Mouse (Mus musculus): ENCODE results near the gene Pcsk7. TPM values are rescaled to one million over a fixed set of nuclear protein-coding genes. Genes with fewer than 3 reads are reported as not detected.

The Pcsk7 gene
- polyA plus RNA-seq, 1 experiment from 2014 or later, result 17.4 TPM

DNA sequence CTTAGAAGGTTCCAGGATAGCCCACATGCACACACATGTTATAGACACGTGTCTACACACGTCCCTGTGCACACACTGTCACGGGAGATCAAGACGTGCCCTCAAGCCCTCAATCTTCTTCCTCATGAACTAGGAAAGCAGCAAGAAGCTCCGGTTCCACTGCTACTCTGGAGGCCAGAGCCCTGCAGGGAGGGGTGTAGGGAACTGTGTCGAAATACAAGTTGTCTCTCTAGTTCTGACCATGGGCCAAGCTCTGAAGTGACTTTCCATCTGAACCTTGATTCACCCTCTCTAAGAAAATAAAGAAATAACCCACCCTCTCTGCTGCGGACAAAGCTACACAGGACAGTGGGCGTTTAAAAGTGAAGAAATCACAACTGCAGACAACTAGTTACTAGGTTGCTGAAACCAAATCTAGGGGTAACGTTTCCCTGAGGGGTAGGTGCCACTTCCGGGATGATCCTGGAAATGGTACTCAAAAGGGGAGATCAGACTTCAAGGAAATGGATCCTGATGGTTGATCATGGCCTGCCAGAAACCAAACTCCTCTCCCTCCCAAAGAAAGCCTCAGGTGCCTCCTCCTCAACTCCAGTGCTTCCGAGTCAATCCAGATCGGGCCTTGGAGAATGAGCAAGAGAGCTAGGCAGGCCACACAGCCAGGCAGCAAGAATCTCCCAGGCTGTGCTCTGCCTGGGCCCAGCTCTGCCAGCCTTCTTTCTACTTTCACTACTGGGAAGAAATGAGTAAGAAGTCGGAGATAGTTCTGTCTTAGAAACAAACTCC, 47.4 kb downstream of the Pcsk7 start:
- Histone ChIP-seq H3K9ac (replicated peaks; ENCODE audit: low read length) (peak overlapping the region; percentile 86; the same call in 1 of the 2 replicates), H3K4me1 (ENCODE audit: control insufficient read depth, insufficient read depth, low read length) (peaks cover 18% of the 10 kb centered on the region), H3K27ac (replicated peaks; ENCODE audit: low read depth, low read length) (no peak overlapping the region), H3K9me3 (ENCODE audit: control insufficient read depth, low read length) (no peaks in the 10 kb centered on the region), H3K4me2 (ENCODE audit: low read length) (peak overlapping the region; percentile 93), H3K36me3 (ENCODE audit: control insufficient read depth, insufficient read depth, low read length) (peaks cover 31% of the 10 kb centered on the region), H3K4me3 (replicated peaks; ENCODE audit: low read depth, low read length) (peak overlapping the region; percentile 86), H3K27me3 (ENCODE audit: control insufficient read depth, insufficient read depth, low read length) (no peaks in the 10 kb centered on the region)
- ATAC-seq (ENCODE audit: low FRiP score, low TSS enrichment), result no peak
- no peak for DNase-seq
- WGBS, result 62% methylated on average over 13 of the region's 13 CpGs

DNA sequence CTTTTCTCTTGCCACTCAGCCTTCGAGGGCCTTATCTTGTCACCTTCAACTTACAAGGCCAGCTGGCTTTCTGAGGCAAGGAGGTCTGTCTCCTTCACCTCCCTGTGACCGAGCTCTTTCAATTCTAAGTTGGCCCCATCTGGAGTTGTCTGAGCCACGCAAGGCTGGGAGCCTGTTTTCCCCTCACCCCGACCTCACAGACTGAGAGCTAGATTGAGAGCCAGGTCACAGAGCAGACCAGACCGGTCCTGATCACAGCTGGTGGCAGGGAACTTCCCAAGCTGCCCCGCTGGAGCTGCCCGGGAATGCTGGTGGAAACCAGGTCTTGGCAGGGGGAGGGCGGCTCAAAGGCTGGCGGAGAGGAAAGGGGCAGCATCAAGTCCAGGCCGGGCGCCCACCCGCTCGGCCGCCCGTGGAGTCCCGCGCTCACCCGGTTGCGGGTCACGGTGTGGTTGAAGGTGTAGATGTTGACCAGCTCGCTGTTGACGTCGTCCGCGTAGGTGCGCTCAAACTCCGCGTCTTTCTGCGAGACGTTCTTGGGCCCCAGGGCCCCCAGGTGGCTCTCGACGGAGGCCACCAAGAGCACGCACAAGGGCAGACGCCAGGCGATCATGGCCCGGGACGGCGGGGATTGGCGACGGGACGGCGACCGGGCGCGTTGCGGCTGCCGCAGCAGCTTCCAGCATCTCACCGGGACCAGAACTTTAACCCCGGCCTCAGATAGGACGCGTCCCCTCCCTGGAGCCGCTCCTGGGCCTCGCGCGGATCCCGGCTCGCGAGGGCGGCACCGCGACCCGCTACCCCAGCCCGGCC, 48.2 kb downstream of the Pcsk7 start:
- H3K4me3 ChIP-seq (replicated peaks; ENCODE audit: low read depth, low read length), result peak overlapping the region; percentile 86
- DNase-seq (peak; percentile 67), ATAC-seq (ENCODE audit: low FRiP score, low TSS enrichment) (peak; percentile 44)
- peaks cover 18% of the 10 kb centered on the region for H3K4me1 ChIP-seq (ENCODE audit: control insufficient read depth, insufficient read depth, low read length)
- H3K9me3 ChIP-seq (ENCODE audit: control insufficient read depth, low read length), result no peaks in the 10 kb centered on the region
- peaks cover 24% of the 10 kb centered on the region for H3K36me3 ChIP-seq (ENCODE audit: control insufficient read depth, insufficient read depth, low read length)
- H3K4me2 ChIP-seq (ENCODE audit: low read length), result peak overlapping the region; percentile 93
- H3K9ac ChIP-seq (replicated peaks; ENCODE audit: low read length), result peak overlapping the region; percentile 86
- H3K27ac ChIP-seq (replicated peaks; ENCODE audit: low read depth, low read length), result peak overlapping the region; percentile 77
- no peaks in the 10 kb centered on the region for H3K27me3 ChIP-seq (ENCODE audit: control insufficient read depth, insufficient read depth, low read length)
- WGBS, result under 1% methylated on average over 63 of the region's 63 CpGs

DNA sequence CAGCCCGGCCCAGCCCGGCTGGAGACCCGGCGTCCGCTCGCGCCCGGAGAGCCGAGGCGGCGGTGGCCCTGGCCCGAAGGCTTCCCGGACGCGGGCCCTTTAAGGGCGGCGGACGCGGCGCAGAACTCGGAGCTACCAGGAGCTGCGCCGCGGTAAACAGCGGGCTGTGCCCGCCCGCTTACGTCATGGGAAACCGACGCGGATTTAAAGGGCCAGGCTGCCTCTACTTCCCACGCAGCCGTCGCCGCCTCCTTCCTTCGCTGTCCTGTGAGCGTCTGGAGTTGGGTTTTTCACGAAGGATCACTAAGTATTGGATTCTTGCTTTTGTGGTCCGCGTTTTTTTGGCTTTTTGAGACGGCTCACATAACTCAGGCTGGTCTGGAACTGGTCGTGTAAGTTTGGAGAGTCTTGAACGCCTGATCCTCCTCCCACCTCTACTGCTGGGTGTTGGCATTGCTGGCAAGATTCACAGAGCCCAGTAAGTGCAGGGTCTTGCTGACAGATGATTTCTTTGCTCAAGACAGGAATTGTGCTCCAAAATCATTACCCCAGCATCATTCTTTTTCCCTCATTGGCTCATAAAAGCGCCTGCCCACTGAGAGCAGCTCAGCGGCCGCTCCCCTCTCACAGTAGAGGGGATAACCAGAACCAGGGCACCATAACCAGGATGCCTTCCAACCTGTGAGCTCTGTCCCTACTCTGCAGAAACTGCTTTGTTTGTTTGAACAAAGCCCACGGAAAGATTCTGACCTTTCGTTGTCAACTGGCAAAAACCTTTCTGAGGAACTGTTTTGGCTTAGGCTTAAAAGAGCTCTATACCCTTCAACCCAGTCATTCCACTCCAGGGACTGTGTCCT, 49.0 kb downstream of the Pcsk7 start, which contains the start of gene Sidt2:
Sidt2 (minus strand) TSS at position 152 of the 857 bp plus-strand sequence.
- Histone ChIP-seq H3K4me1 (ENCODE audit: control insufficient read depth, insufficient read depth, low read length) (peaks cover 18% of the 10 kb centered on the region), H3K27me3 (ENCODE audit: control insufficient read depth, insufficient read depth, low read length) (no peaks in the 10 kb centered on the region), H3K4me3 (replicated peaks; ENCODE audit: low read depth, low read length) (peak within 1 kb of the TSS; percentile 86), H3K27ac (replicated peaks; ENCODE audit: low read depth, low read length) (peak within 1 kb of the TSS; percentile 77), H3K36me3 (ENCODE audit: control insufficient read depth, insufficient read depth, low read length) (peaks cover 18% of the 10 kb centered on the region), H3K9ac (replicated peaks; ENCODE audit: low read length) (peak within 1 kb of the TSS; percentile 86), H3K4me2 (ENCODE audit: low read length) (peak within 1 kb of the TSS; percentile 93), H3K9me3 (ENCODE audit: control insufficient read depth, low read length) (no peaks in the 10 kb centered on the region)
- peak; percentile 94 for ATAC-seq (ENCODE audit: low FRiP score, low TSS enrichment)
- peak; percentile 96 for DNase-seq
- WGBS, result 1% methylated on average over 48 of the region's 48 CpGs

DNA sequence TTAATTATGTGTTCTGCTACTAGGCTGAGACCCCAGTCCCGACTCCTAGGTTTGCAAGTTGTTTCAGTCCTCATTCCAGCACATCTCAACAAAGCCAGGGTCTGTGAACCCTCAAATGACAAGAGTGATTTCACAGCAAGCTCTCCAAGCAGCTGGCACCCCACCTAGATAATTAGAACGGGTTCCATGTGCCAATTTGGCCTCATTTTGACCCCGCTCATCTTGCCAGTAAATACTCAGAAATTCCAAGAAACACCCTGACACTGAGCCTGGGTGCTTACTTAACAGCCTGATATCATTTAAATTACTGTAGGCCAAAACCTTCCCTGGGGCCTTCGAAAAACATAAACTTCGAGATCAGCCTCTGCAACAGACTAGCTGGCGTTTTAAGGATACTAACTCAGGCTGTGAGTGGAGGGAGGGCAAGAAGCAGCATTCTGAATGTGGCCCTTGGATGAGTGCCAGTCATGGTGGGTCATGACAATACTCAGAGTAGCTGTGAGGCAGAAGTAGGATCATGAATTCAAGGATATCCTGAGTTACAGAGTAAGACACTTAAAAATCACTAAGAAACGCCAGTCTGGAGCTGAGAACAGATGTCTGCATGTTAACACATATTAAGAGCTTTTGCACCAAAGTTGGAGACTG, 51.9 kb downstream of the Pcsk7 start:
- Histone ChIP-seq H3K27me3 (ENCODE audit: control insufficient read depth, insufficient read depth, low read length) (no peaks in the 10 kb centered on the region), H3K4me1 (ENCODE audit: control insufficient read depth, insufficient read depth, low read length) (peaks cover 18% of the 10 kb centered on the region), H3K9ac (replicated peaks; ENCODE audit: low read length) (no peak overlapping the region), H3K9me3 (ENCODE audit: control insufficient read depth, low read length) (no peaks in the 10 kb centered on the region), H3K4me2 (ENCODE audit: low read length) (no peak overlapping the region), H3K4me3 (replicated peaks; ENCODE audit: low read depth, low read length) (no peak overlapping the region), H3K27ac (replicated peaks; ENCODE audit: low read depth, low read length) (no peak overlapping the region), H3K36me3 (ENCODE audit: control insufficient read depth, insufficient read depth, low read length) (peaks cover 29% of the 10 kb centered on the region)
- WGBS, result 76% methylated on average over 7 of the region's 7 CpGs
- DNase-seq (no peak), ATAC-seq (ENCODE audit: low FRiP score, low TSS enrichment) (no peak)

DNA sequence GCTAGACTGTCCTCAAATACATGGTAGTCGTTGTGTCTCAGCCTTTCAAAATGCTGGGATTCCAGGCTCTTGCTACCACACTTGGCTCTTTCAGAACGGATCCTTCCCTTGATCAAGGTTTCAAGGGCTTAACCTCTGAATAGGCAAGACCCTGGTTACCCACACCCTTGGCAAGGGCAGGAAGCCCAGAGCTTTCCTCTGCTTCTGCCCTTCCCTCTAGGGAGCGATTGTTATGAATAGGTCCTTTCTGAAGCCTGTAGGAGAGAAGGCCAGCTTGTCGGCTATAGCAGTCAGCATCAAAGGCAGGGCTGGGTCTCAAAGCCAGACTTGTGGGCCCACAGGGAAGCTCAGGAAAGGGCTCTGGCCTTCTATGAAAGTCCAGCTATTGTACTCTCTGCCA, 52.6 kb downstream of the Pcsk7 start:
- Histone ChIP-seq H3K4me2 (ENCODE audit: low read length) (no peak overlapping the region), H3K4me3 (replicated peaks; ENCODE audit: low read depth, low read length) (no peak overlapping the region), H3K27ac (replicated peaks; ENCODE audit: low read depth, low read length) (0 out of 2 replicates have a peak overlapping the region, but pooled peaks have one; percentile 41), H3K27me3 (ENCODE audit: control insufficient read depth, insufficient read depth, low read length) (no peaks in the 10 kb centered on the region), H3K36me3 (ENCODE audit: control insufficient read depth, insufficient read depth, low read length) (peaks cover 35% of the 10 kb centered on the region), H3K4me1 (ENCODE audit: control insufficient read depth, insufficient read depth, low read length) (peaks cover 12% of the 10 kb centered on the region), H3K9me3 (ENCODE audit: control insufficient read depth, low read length) (no peaks in the 10 kb centered on the region), H3K9ac (replicated peaks; ENCODE audit: low read length) (no peak overlapping the region)
- DNase-seq, result no peak
- 48% methylated on average over 4 of the region's 4 CpGs for WGBS
- ATAC-seq (ENCODE audit: low FRiP score, low TSS enrichment), result no peak

DNA sequence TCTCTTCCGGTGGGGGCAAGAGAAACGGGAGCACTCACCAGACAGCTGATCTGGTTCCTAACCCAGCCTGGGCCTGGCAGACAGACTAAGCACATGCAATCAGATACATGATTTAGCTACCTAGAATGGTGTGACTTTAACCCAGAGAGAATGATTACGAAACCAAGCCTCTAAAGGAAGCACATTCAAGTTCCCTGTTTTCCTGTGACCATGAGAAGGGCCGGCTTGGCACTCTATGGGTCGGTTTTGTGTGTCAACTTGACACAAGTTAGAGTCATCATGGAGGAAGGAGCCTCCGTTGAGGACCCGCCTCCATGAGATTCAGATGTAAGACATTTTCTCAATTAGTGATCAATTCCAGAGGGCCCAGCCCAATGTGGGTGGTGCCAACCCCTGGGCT, 53.4 kb downstream of the Pcsk7 start:
- no peak overlapping the region for H3K4me3 ChIP-seq (replicated peaks; ENCODE audit: low read depth, low read length)
- H3K27me3 ChIP-seq (ENCODE audit: control insufficient read depth, insufficient read depth, low read length), result no peaks in the 10 kb centered on the region
- H3K4me1 ChIP-seq (ENCODE audit: control insufficient read depth, insufficient read depth, low read length), result peaks cover 7% of the 10 kb centered on the region; the same call in 1 of the 2 replicates
- no peak overlapping the region for H3K27ac ChIP-seq (replicated peaks; ENCODE audit: low read depth, low read length)
- WGBS, result 86% methylated on average over 7 of the region's 7 CpGs
- no peak for ATAC-seq (ENCODE audit: low FRiP score, low TSS enrichment)
- H3K4me2 ChIP-seq (ENCODE audit: low read length), result no peak overlapping the region
- H3K9ac ChIP-seq (replicated peaks; ENCODE audit: low read length), result no peak overlapping the region
- no peak for DNase-seq
- peaks cover 43% of the 10 kb centered on the region for H3K36me3 ChIP-seq (ENCODE audit: control insufficient read depth, insufficient read depth, low read length)
- H3K9me3 ChIP-seq (ENCODE audit: control insufficient read depth, low read length), result no peaks in the 10 kb centered on the region

DNA sequence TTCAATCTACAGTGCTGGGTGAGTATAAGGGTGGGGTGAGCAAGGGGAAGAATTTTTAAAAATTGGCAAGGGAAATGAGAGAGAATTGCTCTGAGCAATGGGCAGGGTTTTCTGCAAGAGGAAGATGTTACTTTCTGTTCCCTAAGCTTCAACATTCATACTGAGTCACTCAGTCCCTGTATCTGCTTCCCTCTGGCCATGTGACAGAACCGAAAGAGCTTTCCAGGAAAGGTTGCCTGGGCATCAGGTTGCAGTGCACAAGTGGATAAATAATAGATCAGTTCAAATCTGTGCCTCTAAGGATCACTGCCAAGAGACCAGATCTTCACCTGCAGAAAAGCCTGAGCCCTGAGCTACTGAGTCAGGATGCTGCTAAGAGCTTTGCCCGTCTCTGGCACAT, 55.6 kb downstream of the Pcsk7 start:
- 92% methylated on average over 2 of the region's 2 CpGs for WGBS
- H3K4me2 ChIP-seq (ENCODE audit: low read length), result no peak overlapping the region
- no peak for ATAC-seq (ENCODE audit: low FRiP score, low TSS enrichment)
- no peak for DNase-seq
- H3K4me1 ChIP-seq (ENCODE audit: control insufficient read depth, insufficient read depth, low read length), result no peaks in the 10 kb centered on the region
- H3K27ac ChIP-seq (replicated peaks; ENCODE audit: low read depth, low read length), result no peak overlapping the region
- no peak overlapping the region for H3K4me3 ChIP-seq (replicated peaks; ENCODE audit: low read depth, low read length)
- peaks cover 65% of the 10 kb centered on the region for H3K36me3 ChIP-seq (ENCODE audit: control insufficient read depth, insufficient read depth, low read length)
- no peak overlapping the region for H3K9ac ChIP-seq (replicated peaks; ENCODE audit: low read length)
- no peaks in the 10 kb centered on the region for H3K27me3 ChIP-seq (ENCODE audit: control insufficient read depth, insufficient read depth, low read length)
- H3K9me3 ChIP-seq (ENCODE audit: control insufficient read depth, low read length), result no peaks in the 10 kb centered on the region

DNA sequence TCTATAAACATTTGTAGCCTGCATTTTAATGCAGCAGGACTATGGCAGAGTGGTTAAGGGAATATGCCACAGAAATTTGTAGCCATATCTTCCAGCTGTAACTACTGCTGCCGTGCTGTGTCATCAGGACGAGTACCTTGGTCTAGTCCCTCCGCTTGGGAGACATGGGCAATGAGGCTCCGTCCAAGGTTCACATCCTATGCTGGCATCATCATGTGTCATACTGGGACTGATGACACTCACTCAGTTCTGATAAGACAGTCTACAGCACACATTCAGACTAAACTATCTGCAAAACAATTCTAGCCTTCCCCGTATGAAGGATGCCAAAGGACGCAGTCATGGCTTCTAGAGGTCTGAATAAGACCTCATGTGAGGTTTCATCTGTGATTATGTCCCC, 57.3 kb downstream of the Pcsk7 start:
- H3K36me3 ChIP-seq (ENCODE audit: control insufficient read depth, insufficient read depth, low read length), result peaks cover 82% of the 10 kb centered on the region
- no peak overlapping the region for H3K27ac ChIP-seq (replicated peaks; ENCODE audit: low read depth, low read length)
- no peaks in the 10 kb centered on the region for H3K9me3 ChIP-seq (ENCODE audit: control insufficient read depth, low read length)
- no peak for ATAC-seq (ENCODE audit: low FRiP score, low TSS enrichment)
- 96% methylated on average over 6 of the region's 6 CpGs for WGBS
- no peaks in the 10 kb centered on the region for H3K4me1 ChIP-seq (ENCODE audit: control insufficient read depth, insufficient read depth, low read length)
- no peak for DNase-seq
- H3K4me2 ChIP-seq (ENCODE audit: low read length), result no peak overlapping the region
- no peak overlapping the region for H3K9ac ChIP-seq (replicated peaks; ENCODE audit: low read length)
- H3K27me3 ChIP-seq (ENCODE audit: control insufficient read depth, insufficient read depth, low read length), result no peaks in the 10 kb centered on the region
- H3K4me3 ChIP-seq (replicated peaks; ENCODE audit: low read depth, low read length), result no peak overlapping the region

All from midbrain, embryonic 14.5 days (tissue).